Mouse (Mus musculus): Measurements from ENCODE around the gene Elane. TPM values are rescaled to one million over a fixed set of nuclear protein-coding genes. Genes with fewer than 3 reads are reported as not detected.

Gene Elane
- polyA plus RNA-seq, 1 experiment: not detected

- TF ChIP-seq MYOG (IDR thresholded peaks at IDR 0.05; ENCODE audit: control insufficient read depth in 1 of 3, insufficient read depth in 1 of 3, insufficient read length in 2 of 3, low read depth in 2 of 3) (no peak), TCF3 (IDR thresholded peaks at IDR 0.05; ENCODE audit: insufficient read length, low read depth) (no peak), REST (IDR thresholded peaks at IDR 0.05; ENCODE audit: insufficient read depth, insufficient read length) (no peak), CEBPB (IDR thresholded peaks at IDR 0.05; ENCODE audit: insufficient read depth, poor library complexity, severe bottlenecking) (no peak), MAX (IDR thresholded peaks at IDR 0.05; ENCODE audit: low read depth) (no peak)
- H3ac ChIP-seq (ENCODE audit: control insufficient read depth, insufficient read length): no peak overlapping the region
- H3K79me2 ChIP-seq (ENCODE audit: control insufficient read depth, insufficient read depth): no peaks in the 10 kb centered on the region
- no peak overlapping the region for H3K4me2 ChIP-seq (ENCODE audit: low read depth)
- H3K4me3 ChIP-seq: no peak overlapping the region
- H3K36me3 ChIP-seq (ENCODE audit: control insufficient read depth, insufficient read depth): no peaks in the 10 kb centered on the region
- H3K27me3 ChIP-seq (ENCODE audit: control insufficient read depth, insufficient read depth, insufficient read length): no peaks in the 10 kb centered on the region
Observed at GRCm38 (mm10) chr10:79872862-79873261, 13.2 kb upstream of the Elane start.

GRCm38 (mm10) chr10:79873313-79873712 lies 12.7 kb upstream of the Elane start:
- TF ChIP-seq POLR2AphosphoS2 (IDR thresholded peaks at IDR 0.05; ENCODE audit: insufficient read length, low read depth): no peak
- TF ChIP-seq MYOG (IDR thresholded peaks at IDR 0.05; ENCODE audit: control insufficient read depth in 1 of 3, insufficient read depth in 1 of 3, insufficient read length in 2 of 3, low read depth in 2 of 3): peak in 1 of 3 experiments; percentile 34
- peak in 1 of 3 experiments; percentile 17 for TF ChIP-seq MYOD1 (IDR thresholded peaks at IDR 0.05; ENCODE audit: control insufficient read depth in 1 of 3, insufficient read length in 2 of 3, low read depth in 2 of 3)
- H3K4me3 ChIP-seq: peak overlapping the region; percentile 12
- H3K4me2 ChIP-seq (ENCODE audit: low read depth): peak overlapping the region; percentile 92
- H3K36me3 ChIP-seq (ENCODE audit: control insufficient read depth, insufficient read depth): no peaks in the 10 kb centered on the region
- no peaks in the 10 kb centered on the region for H3K27me3 ChIP-seq (ENCODE audit: control insufficient read depth, insufficient read depth, insufficient read length)
- no peaks in the 10 kb centered on the region for H3K79me2 ChIP-seq (ENCODE audit: control insufficient read depth, insufficient read depth)
- no peak overlapping the region for H3ac ChIP-seq (ENCODE audit: control insufficient read depth, insufficient read length)

GRCm38 (mm10) chr10:79873715-79874289 lies 12.2 kb upstream of the Elane start:
- peak overlapping the region; percentile 92 for H3K4me2 ChIP-seq (ENCODE audit: low read depth)
- no peaks in the 10 kb centered on the region for H3K79me2 ChIP-seq (ENCODE audit: control insufficient read depth, insufficient read depth)
- no peaks in the 10 kb centered on the region for H3K27me3 ChIP-seq (ENCODE audit: control insufficient read depth, insufficient read depth, insufficient read length)
- no peaks in the 10 kb centered on the region for H3K36me3 ChIP-seq (ENCODE audit: control insufficient read depth, insufficient read depth)
- peak overlapping the region; percentile 12 for H3K4me3 ChIP-seq
- peak overlapping the region; percentile 1 for H3ac ChIP-seq (ENCODE audit: control insufficient read depth, insufficient read length)
- TF ChIP-seq POLR2A (IDR thresholded peaks at IDR 0.05; ENCODE audit: insufficient read length, low read depth) (no peak), SRF (IDR thresholded peaks at IDR 0.05; ENCODE audit: control insufficient read depth, insufficient read length, low read depth) (no peak), POLR2AphosphoS2 (IDR thresholded peaks at IDR 0.05; ENCODE audit: insufficient read length, low read depth) (no peak), CEBPB (IDR thresholded peaks at IDR 0.05; ENCODE audit: insufficient read depth, poor library complexity, severe bottlenecking) (no peak), MYOG (IDR thresholded peaks at IDR 0.05; ENCODE audit: control insufficient read depth in 1 of 3, insufficient read depth in 1 of 3, insufficient read length in 2 of 3, low read depth in 2 of 3) (no peak), E2F4 (IDR thresholded peaks at IDR 0.05; ENCODE audit: insufficient read depth) (no peak), MAX (IDR thresholded peaks at IDR 0.05; ENCODE audit: low read depth) (no peak), USF1 (IDR thresholded peaks at IDR 0.05; ENCODE audit: low read depth) (no peak), REST (IDR thresholded peaks at IDR 0.05; ENCODE audit: insufficient read depth, insufficient read length) (no peak), MYOD1 (IDR thresholded peaks at IDR 0.05; ENCODE audit: control insufficient read depth in 1 of 3, insufficient read length in 2 of 3, low read depth in 2 of 3) (no peak), TCF12 (IDR thresholded peaks at IDR 0.05; ENCODE audit: insufficient read depth, poor library complexity, severe bottlenecking) (no peak), TCF3 (IDR thresholded peaks at IDR 0.05; ENCODE audit: insufficient read length, low read depth) (no peak)

GRCm38 (mm10) chr10:79874290-79874862 lies 11.7 kb upstream of the Elane start, which contains the start of the genes Prtn3 and Plppr3:
Gene Prtn3 (plus strand): TSS chr10:79874476.
Gene Plppr3 (minus strand): TSS chr10:79874634.
- no peaks in the 10 kb centered on the region for H3K79me2 ChIP-seq (ENCODE audit: control insufficient read depth, insufficient read depth)
- peak within 1 kb of the TSS; percentile 12 for H3K4me3 ChIP-seq
- H3K36me3 ChIP-seq (ENCODE audit: control insufficient read depth, insufficient read depth): no peaks in the 10 kb centered on the region
- H3K27me3 ChIP-seq (ENCODE audit: control insufficient read depth, insufficient read depth, insufficient read length): no peaks in the 10 kb centered on the region
- H3ac ChIP-seq (ENCODE audit: control insufficient read depth, insufficient read length): peak within 1 kb of the TSS; percentile 1
- peak within 1 kb of the TSS; percentile 92 for H3K4me2 ChIP-seq (ENCODE audit: low read depth)
- TF ChIP-seq REST (IDR thresholded peaks at IDR 0.05; ENCODE audit: insufficient read depth, insufficient read length) (no peak), MYOD1 (IDR thresholded peaks at IDR 0.05; ENCODE audit: control insufficient read depth in 1 of 3, insufficient read length in 2 of 3, low read depth in 2 of 3) (no peak), E2F4 (IDR thresholded peaks at IDR 0.05; ENCODE audit: insufficient read depth) (no peak), TCF3 (IDR thresholded peaks at IDR 0.05; ENCODE audit: insufficient read length, low read depth) (no peak)

GRCm38 (mm10) chr10:79877174-79877573 lies 8.9 kb upstream of the Elane start:
- no peak for TF ChIP-seq REST (IDR thresholded peaks at IDR 0.05; ENCODE audit: insufficient read depth, insufficient read length)
- TF ChIP-seq TCF12 (IDR thresholded peaks at IDR 0.05; ENCODE audit: insufficient read depth, poor library complexity, severe bottlenecking): no peak
- TF ChIP-seq MAX (IDR thresholded peaks at IDR 0.05; ENCODE audit: low read depth): no peak
- no peak for TF ChIP-seq SRF (IDR thresholded peaks at IDR 0.05; ENCODE audit: control insufficient read depth, insufficient read length, low read depth)
- TF ChIP-seq MYOG (IDR thresholded peaks at IDR 0.05; ENCODE audit: control insufficient read depth in 1 of 3, insufficient read depth in 1 of 3, insufficient read length in 2 of 3, low read depth in 2 of 3): no peak
- TF ChIP-seq E2F4 (IDR thresholded peaks at IDR 0.05; ENCODE audit: insufficient read depth): no peak
- no peak for TF ChIP-seq POLR2AphosphoS2 (IDR thresholded peaks at IDR 0.05; ENCODE audit: insufficient read length, low read depth)
- no peak for TF ChIP-seq TCF3 (IDR thresholded peaks at IDR 0.05; ENCODE audit: insufficient read length, low read depth)
- TF ChIP-seq USF1 (IDR thresholded peaks at IDR 0.05; ENCODE audit: low read depth): no peak
- TF ChIP-seq POLR2A (IDR thresholded peaks at IDR 0.05; ENCODE audit: insufficient read length, low read depth): no peak
- TF ChIP-seq CEBPB (IDR thresholded peaks at IDR 0.05; ENCODE audit: insufficient read depth, poor library complexity, severe bottlenecking): no peak
- no peak for TF ChIP-seq MYOD1 (IDR thresholded peaks at IDR 0.05; ENCODE audit: control insufficient read depth in 1 of 3, insufficient read length in 2 of 3, low read depth in 2 of 3)
- H3K27me3 ChIP-seq (ENCODE audit: control insufficient read depth, insufficient read depth, insufficient read length): no peaks in the 10 kb centered on the region
- H3K36me3 ChIP-seq (ENCODE audit: control insufficient read depth, insufficient read depth): no peaks in the 10 kb centered on the region
- no peaks in the 10 kb centered on the region for H3K79me2 ChIP-seq (ENCODE audit: control insufficient read depth, insufficient read depth)
- H3ac ChIP-seq (ENCODE audit: control insufficient read depth, insufficient read length): no peak overlapping the region
- H3K4me2 ChIP-seq (ENCODE audit: low read depth): no peak overlapping the region
- H3K4me3 ChIP-seq: no peak overlapping the region
